Comparison of ENCODE assay signal across 22 mouse cellular contexts in the genomic region with DNA sequence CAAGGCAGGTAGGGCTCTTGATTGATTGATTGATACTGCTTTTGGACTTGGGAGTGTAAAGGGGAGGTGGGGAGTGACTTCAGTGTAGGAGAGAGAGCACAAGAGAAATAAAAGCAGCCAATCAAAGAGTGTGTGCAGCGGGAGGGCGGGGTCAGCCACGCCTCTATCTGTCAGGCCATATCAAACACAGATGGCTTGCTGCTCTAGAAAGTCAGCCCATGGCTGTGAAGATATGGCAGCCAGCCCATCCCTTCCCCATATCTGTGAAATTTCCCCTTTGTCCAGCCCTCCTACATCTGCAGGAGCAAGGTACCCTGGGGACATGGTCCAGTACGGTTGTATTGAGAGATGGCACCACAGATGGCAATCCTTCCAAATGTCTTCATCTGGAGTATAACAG. TPM values are rescaled to one million over a fixed set of nuclear protein-coding genes. Genes with fewer than 3 reads are reported as not detected.
DNase-seq lines count a peak whose midpoint lies in the region; ATAC-seq lines count a peak whose summit lies in the region.
"Had no signal": no experiment of that assay in that cellular context is flagged by ENCODE, and none has a peak within 500 bp of the region (broad histone marks: within the 10 kb centered on the region; RNA-seq: fewer than 3 reads in every experiment).

No protein-coding gene starts in this region.

- 78% methylated on average over 4 of the region's 4 CpGs for WGBS in hindbrain, embryonic 12.5 days
- 76% methylated on average over 4 of the region's 4 CpGs for WGBS in hindbrain, embryonic 16.5 days

- no peak overlapping the region for H3K9ac ChIP-seq in hindbrain, embryonic 12.5 days
- no peak overlapping the region for H3K9ac ChIP-seq in hindbrain, embryonic 16.5 days (ENCODE audit: low read depth, low read length)
- H3K9ac ChIP-seq: kidney, embryonic 15.5 days; limb, embryonic 12.5 days; midbrain, embryonic 13.5 days had no signal

- H3K9me3 ChIP-seq in hindbrain, embryonic 12.5 days (replicated peaks): no peaks in the 10 kb centered on the region
- H3K9me3 ChIP-seq in hindbrain, embryonic 16.5 days (ENCODE audit: control insufficient read depth, low read length): no peaks in the 10 kb centered on the region
- H3K9me3 ChIP-seq: kidney, embryonic 15.5 days; limb, embryonic 12.5 days; midbrain, embryonic 13.5 days had no signal

- H3K27ac ChIP-seq in hindbrain, embryonic 12.5 days: no peak overlapping the region
- no peak overlapping the region for H3K27ac ChIP-seq in hindbrain, embryonic 16.5 days (ENCODE audit: low read depth, low read length)
- H3K27ac ChIP-seq: gastrocnemius, adult 2 months; kidney, embryonic 15.5 days; left cerebral cortex, adult 2 months; limb, embryonic 12.5 days; midbrain, embryonic 13.5 days had no signal

- no peak overlapping the region for H3K4me2 ChIP-seq in hindbrain, embryonic 12.5 days (replicated peaks)
- no peak overlapping the region for H3K4me2 ChIP-seq in hindbrain, embryonic 16.5 days (ENCODE audit: low read length)
- H3K4me2 ChIP-seq: kidney, embryonic 15.5 days; limb, embryonic 12.5 days; midbrain, embryonic 13.5 days had no signal

- ATAC-seq in hindbrain, embryonic 12.5 days (ENCODE audit: low FRiP score): 0 out of 2 replicates have a peak, but pooled peaks have one; percentile 22
- no peak for ATAC-seq in hindbrain, embryonic 16.5 days
- ATAC-seq in megakaryocyte progenitor cell, adult 5-6 weeks (replicated peaks; ENCODE audit: poor library complexity): peak; percentile 98
- ATAC-seq: forebrain, embryonic 16.5 days; inflammation-experienced regulatory T-cells, adult 6 months; lung, postnatal 0 days; midbrain, embryonic 13.5 days had no signal

- no peaks in the 10 kb centered on the region for H3K27me3 ChIP-seq in hindbrain, embryonic 12.5 days
- H3K27me3 ChIP-seq in hindbrain, embryonic 16.5 days (replicated peaks; ENCODE audit: control insufficient read depth, insufficient read depth, low read length): no peaks in the 10 kb centered on the region
- H3K27me3 ChIP-seq: kidney, embryonic 15.5 days; limb, embryonic 12.5 days; midbrain, embryonic 13.5 days had no signal

- no peaks in the 10 kb centered on the region; the same call in 1 of the 2 replicates for H3K4me1 ChIP-seq in hindbrain, embryonic 12.5 days
- no peaks in the 10 kb centered on the region for H3K4me1 ChIP-seq in hindbrain, embryonic 16.5 days (ENCODE audit: control insufficient read depth, insufficient read depth, low read depth, low read length)
- H3K4me1 ChIP-seq: kidney, embryonic 15.5 days; limb, embryonic 12.5 days; midbrain, embryonic 13.5 days had no signal

- H3K36me3 ChIP-seq in hindbrain, embryonic 12.5 days: no peaks in the 10 kb centered on the region
- no peaks in the 10 kb centered on the region for H3K36me3 ChIP-seq in hindbrain, embryonic 16.5 days (ENCODE audit: control insufficient read depth, insufficient read depth, low read length)
- H3K36me3 ChIP-seq: midbrain, embryonic 13.5 days had no signal

- DNase-seq in MEL-GATA-1-ER (ENCODE audit: extremely low read depth, low read depth): peak; percentile 33
- DNase-seq in liver: peak; percentile 81
- DNase-seq in right cerebral cortex, adult 18-20 months: no peak
- DNase-seq in urinary bladder, adult 18-20 months (ENCODE audit: low spot score in 2 of 2): no peak
- no peak for DNase-seq in retina, postnatal 1 day
- DNase-seq: adrenal gland, adult 2 months; cerebellum, adult 9-11 months; embryo, embryonic 11 days; gastrocnemius, adult 2 months; heart, postnatal 14 days; right cerebral cortex, postnatal 25 days; thymus, postnatal 4 days had no signal

- no peak overlapping the region for H3K4me3 ChIP-seq in hindbrain, embryonic 12.5 days
- no peak overlapping the region for H3K4me3 ChIP-seq in hindbrain, embryonic 16.5 days (ENCODE audit: low read length)
- H3K4me3 ChIP-seq: gastrocnemius, adult 2 months; kidney, embryonic 15.5 days; left cerebral cortex, adult 2 months; limb, embryonic 12.5 days; midbrain, embryonic 13.5 days had no signal

RNA-seq across cellular contexts. Expression of a gene that starts 16.2 kb away (rescaled TPM):
- 15.0 and 15.5 TPM in 2 replicates for polyA plus RNA-seq in hindbrain, embryonic 12.5 days (2016; fragmentation: Nextera tagmentation; extraction: Ambion mirVana)
- polyA plus RNA-seq in hindbrain, embryonic 16.5 days (2015; fragmentation: Nextera tagmentation; extraction: Ambion mirVana): 5.6 and 6.5 TPM in 2 replicates
- 72.7 and 81.7 TPM in 2 replicates for total RNA-seq in megakaryocyte progenitor cell, adult 5-6 weeks (2015)
- total RNA-seq in megakaryocyte progenitor cell, adult 5-6 weeks (2017): 59.6 and 66.6 TPM in 2 replicates

RNA-seq across cellular contexts. Expression of a gene that starts 24.2 kb away (rescaled TPM):
- 7.5 and 8.6 TPM in 2 replicates for polyA plus RNA-seq in hindbrain, embryonic 12.5 days (2016; fragmentation: Nextera tagmentation; extraction: Ambion mirVana)
- polyA plus RNA-seq in hindbrain, embryonic 16.5 days (2015; fragmentation: Nextera tagmentation; extraction: Ambion mirVana): 5.7 and 5.8 TPM in 2 replicates
- total RNA-seq in megakaryocyte progenitor cell, adult 5-6 weeks (2015): 24.8 and 25.3 TPM in 2 replicates
- 22.8 and 29.8 TPM in 2 replicates for total RNA-seq in megakaryocyte progenitor cell, adult 5-6 weeks (2017)

RNA-seq across cellular contexts. Expression of a gene that starts 27.2 kb away (rescaled TPM):
- 1.1 TPM in 2 replicates for polyA plus RNA-seq in hindbrain, embryonic 12.5 days (2016; fragmentation: Nextera tagmentation; extraction: Ambion mirVana)
- polyA plus RNA-seq in hindbrain, embryonic 16.5 days (2015; fragmentation: Nextera tagmentation; extraction: Ambion mirVana): 2.0 and 2.7 TPM in 2 replicates
- total RNA-seq in megakaryocyte progenitor cell, adult 5-6 weeks (2015): not detected in 2 replicates
- total RNA-seq in megakaryocyte progenitor cell, adult 5-6 weeks (2017): not detected in 2 replicates
- total RNA-seq: gastrocnemius, adult 2 months; heart, postnatal 14 days had no signal
- polyA plus RNA-seq: adrenal gland, adult 2 months; inflammation-experienced regulatory T-cells, adult 6 months; lung, postnatal 0 days had no signal

RNA-seq across cellular contexts. Expression of a gene that starts 32.3 kb away (rescaled TPM):
- polyA plus RNA-seq in hindbrain, embryonic 12.5 days (2016; fragmentation: Nextera tagmentation; extraction: Ambion mirVana): 11.7 and 14.6 TPM in 2 replicates
- polyA plus RNA-seq in hindbrain, embryonic 16.5 days (2015; fragmentation: Nextera tagmentation; extraction: Ambion mirVana): 7.2 and 8.4 TPM in 2 replicates
- 0.22 TPM in 1 of 2 replicates, not detected in the other for total RNA-seq in megakaryocyte progenitor cell, adult 5-6 weeks (2015)
- not detected in 2 replicates for total RNA-seq in megakaryocyte progenitor cell, adult 5-6 weeks (2017)
- polyA plus RNA-seq: adrenal gland, adult 2 months; inflammation-experienced regulatory T-cells, adult 6 months had no signal

RNA-seq across cellular contexts. Expression of a gene that starts 58.1 kb away (rescaled TPM):
- 43.7 and 45.5 TPM in 2 replicates for polyA plus RNA-seq in hindbrain, embryonic 12.5 days (2016; fragmentation: Nextera tagmentation; extraction: Ambion mirVana)
- polyA plus RNA-seq in hindbrain, embryonic 16.5 days (2015; fragmentation: Nextera tagmentation; extraction: Ambion mirVana): 29.0 and 31.1 TPM in 2 replicates
- 108 and 109 TPM in 2 replicates for total RNA-seq in megakaryocyte progenitor cell, adult 5-6 weeks (2015)
- 75.8 and 86.8 TPM in 2 replicates for total RNA-seq in megakaryocyte progenitor cell, adult 5-6 weeks (2017)

Comparison
In these comparisons a context has a peak if more than half of its experiments do, and no peak if none do; other contexts are left out.
1. DNase-seq: peak in MEL-GATA-1-ER (single experiment) and liver (single experiment); none in right cerebral cortex, adult 18-20 months (single experiment), urinary bladder, adult 18-20 months (0 of 2) and retina, postnatal 1 day (single experiment).